Mouse (Mus musculus) MEL (cell line): ENCODE results near the gene Masp2. TPM values are rescaled to one million over a fixed set of nuclear protein-coding genes. Genes with fewer than 3 reads are reported as not detected.

Experiments used
- DNase-seq: peaks from one replicate; pipeline ENCODE4 v3.0.0; 2011; ENCODE audit warnings: low read depth, low spot score
- H3K27ac ChIP-seq: 2 replicates; pipeline ENCODE4 v1.5.1; 2012; ENCODE audit warnings: low read depth, mild to moderate bottlenecking, control low read depth, low read length, moderate library complexity; ENCODE audit not compliant: control insufficient read depth
- H3K27me3 ChIP-seq, 2 experiments: fragments of 150-350 bp in 1 of 2; sonication (generic) in 1 of 2; 2 replicates each; pipeline ENCODE4 v1.6.1; 2012; ENCODE audit warnings: low read length in 2 of 2, mild to moderate bottlenecking in 2 of 2, improper control_type of control experiment in 1 of 2, moderate library complexity in 1 of 2; ENCODE audit not compliant: insufficient read depth in 2 of 2, control insufficient read depth in 1 of 2
- H3K36me3 ChIP-seq, 2 experiments: 2 replicates each; pipeline ENCODE4 v1.6.1; 2012 to 2014; ENCODE audit warnings: low read length in 2 of 2, improper control_type of control experiment in 1 of 2, inconsistent platforms in 1 of 2, mild to moderate bottlenecking in 1 of 2; ENCODE audit not compliant: insufficient read depth in 2 of 2, control insufficient read depth in 1 of 2
- H3K4me1 ChIP-seq, 2 experiments: fragments of 150-350 bp in 1 of 2; sonication (generic) in 1 of 2; 2 replicates each; pipeline ENCODE4 v1.6.1; 2012; ENCODE audit warnings: low read length in 2 of 2, improper control_type of control experiment in 1 of 2, mild to moderate bottlenecking in 1 of 2; ENCODE audit not compliant: insufficient read depth in 2 of 2, control insufficient read depth in 1 of 2
- H3K4me3 ChIP-seq, 2 experiments: fragments of 150-350 bp in 1 of 2; sonication (generic) in 1 of 2; 2 replicates each; pipeline ENCODE4 v1.5.1; 2012; ENCODE audit warnings: low read depth in 2 of 2, low read length in 2 of 2, mild to moderate bottlenecking in 2 of 2, moderate library complexity in 2 of 2, control low read depth in 1 of 2, improper control_type of control experiment in 1 of 2; ENCODE audit not compliant: control insufficient read depth in 1 of 2, insufficient read depth in 1 of 2
- H3K79me2 ChIP-seq: 2 replicates; pipeline ENCODE4 v1.6.1; 2012; ENCODE audit warnings: mild to moderate bottlenecking, low read length, moderate library complexity; ENCODE audit not compliant: control insufficient read depth, poor library complexity, insufficient read depth
- H3K9ac ChIP-seq: 2 replicates; pipeline ENCODE4 v1.6.1; 2012; ENCODE audit warnings: low read depth, mild to moderate bottlenecking, control low read depth, low read length, moderate library complexity; ENCODE audit not compliant: control insufficient read depth, poor library complexity, severe bottlenecking
- H3K9me3 ChIP-seq: fragments of 150-350 bp; sonication (generic); replicated peaks from 2 replicates; pipeline ENCODE4 v1.6.1; 2012; ENCODE audit warnings: mild to moderate bottlenecking, low read length, improper control_type of control experiment, moderate library complexity; ENCODE audit not compliant: insufficient read depth
- BHLHE40 ChIP-seq: IDR thresholded peaks from 2 replicates; pipeline ENCODE4 v1.6.1; 2012; ENCODE audit warnings: low read depth, mild to moderate bottlenecking, inconsistent platforms, low read length, improper control_type of control experiment, borderline replicate concordance
- CHD2 ChIP-seq: IDR thresholded peaks from 2 replicates; pipeline ENCODE4 v1.6.1; 2011; ENCODE audit warnings: low read length, improper control_type of control experiment
- E2F4 ChIP-seq: IDR thresholded peaks from 2 replicates; pipeline ENCODE4 v1.6.1; 2011; ENCODE audit warnings: low read depth, low read length, improper control_type of control experiment, borderline replicate concordance
- ELF1 ChIP-seq: IDR thresholded peaks from 2 replicates; pipeline ENCODE4 v1.6.1; 2014; ENCODE audit warnings: low read depth, mild to moderate bottlenecking, inconsistent platforms, low read length, improper control_type of control experiment, moderate library complexity
- ETS1 ChIP-seq: IDR thresholded peaks from 2 replicates; pipeline ENCODE4 v1.6.1; 2012; ENCODE audit warnings: low read depth, mild to moderate bottlenecking, inconsistent platforms, low read length, improper control_type of control experiment, moderate library complexity
- GABPA ChIP-seq: IDR thresholded peaks from 2 replicates; pipeline ENCODE4 v1.6.1; 2012; ENCODE audit warnings: low read depth, mild to moderate bottlenecking, inconsistent platforms, low read length, improper control_type of control experiment, moderate library complexity
- HCFC1 ChIP-seq: IDR thresholded peaks from 2 replicates; pipeline ENCODE4 v1.6.1; 2012; ENCODE audit warnings: low read depth, mild to moderate bottlenecking, inconsistent platforms, low read length, improper control_type of control experiment, moderate library complexity
- JUND ChIP-seq: IDR thresholded peaks from 2 replicates; pipeline ENCODE4 v1.6.1; 2011; ENCODE audit warnings: low read depth, mild to moderate bottlenecking, improper control_type of control experiment, low read length
- KAT2A ChIP-seq: conservative IDR thresholded peaks from 2 replicates; pipeline ENCODE4 v1.6.1; 2012; ENCODE audit warnings: low read depth, low read length, improper control_type of control experiment, inconsistent platforms
- MAFK ChIP-seq: IDR thresholded peaks from 2 replicates; pipeline ENCODE4 v1.6.1; 2011; ENCODE audit warnings: low read depth, mild to moderate bottlenecking, low read length, improper control_type of control experiment, borderline replicate concordance
- MEF2A ChIP-seq: IDR thresholded peaks from 2 replicates; pipeline ENCODE4 v1.6.1; 2014; ENCODE audit warnings: low read depth, mild to moderate bottlenecking, inconsistent platforms, low read length, improper control_type of control experiment; ENCODE audit not compliant: poor library complexity, insufficient replicate concordance, severe bottlenecking; ENCODE audit errors: extremely low read depth
- MYB ChIP-seq: IDR thresholded peaks from 2 replicates; pipeline ENCODE4 v1.6.1; 2011; ENCODE audit warnings: mild to moderate bottlenecking, low read depth, low read length, improper control_type of control experiment
- RAD21 ChIP-seq: IDR thresholded peaks from 2 replicates; pipeline ENCODE4 v1.6.1; 2011; ENCODE audit warnings: mild to moderate bottlenecking, low read depth, low read length, improper control_type of control experiment
- RCOR1 ChIP-seq: IDR thresholded peaks from 2 replicates; pipeline ENCODE4 v1.6.1; 2012; ENCODE audit warnings: low read depth, mild to moderate bottlenecking, inconsistent platforms, low read length, improper control_type of control experiment
- SIN3A ChIP-seq: IDR thresholded peaks from 2 replicates; pipeline ENCODE4 v1.6.1; 2012; ENCODE audit warnings: low read length, improper control_type of control experiment, inconsistent platforms
- SMC3 ChIP-seq: IDR thresholded peaks from 2 replicates; pipeline ENCODE4 v1.6.1; 2011; ENCODE audit warnings: low read depth, low read length, improper control_type of control experiment
- TAL1 ChIP-seq: IDR thresholded peaks from 2 replicates; pipeline ENCODE4 v1.6.1; 2012; ENCODE audit warnings: mild to moderate bottlenecking, inconsistent platforms, low read length, moderate library complexity, mixed read lengths
- UBTF ChIP-seq: IDR thresholded peaks from 2 replicates; pipeline ENCODE4 v1.6.1; 2012; ENCODE audit warnings: low read depth, mild to moderate bottlenecking, inconsistent platforms, low read length, improper control_type of control experiment, moderate library complexity, borderline replicate concordance; ENCODE audit not compliant: insufficient read depth
- USF1 ChIP-seq: IDR thresholded peaks from 2 replicates; pipeline ENCODE4 v1.6.1; 2014; ENCODE audit warnings: low read depth, mild to moderate bottlenecking, inconsistent platforms, low read length, improper control_type of control experiment, moderate library complexity
- USF2 ChIP-seq, 2 experiments: IDR thresholded peaks; 2 replicates each; pipeline ENCODE4 v1.6.1; 2011 to 2012; ENCODE audit warnings: improper control_type of control experiment in 2 of 2, low read length in 2 of 2, borderline replicate concordance in 1 of 2, inconsistent platforms in 1 of 2, low read depth in 1 of 2, mild to moderate bottlenecking in 1 of 2; ENCODE audit not compliant: insufficient read depth in 1 of 2
- ZKSCAN1 ChIP-seq: IDR thresholded peaks from 2 replicates; pipeline ENCODE4 v1.6.1; 2012; ENCODE audit warnings: low read depth, mild to moderate bottlenecking, inconsistent platforms, low read length, improper control_type of control experiment, moderate library complexity
- ZMIZ1 ChIP-seq: IDR thresholded peaks from 2 replicates; pipeline ENCODE4 v1.6.1; 2012; ENCODE audit warnings: low read depth, mild to moderate bottlenecking, inconsistent platforms, low read length, improper control_type of control experiment, moderate library complexity
- polyA plus RNA-seq, 2 experiments: library from polyadenylated mRNA; stranded (reverse) in 1 of 2; unstranded in 1 of 2; fragments of >175 nt in 1 of 2; fragments of >200 nt in 1 of 2; gene quantifications; 2 replicates each; pipeline versions ENCODE4 v1.2.1 to v1.2.4; 2012; ENCODE audit warnings: low replicate concordance in 2 of 2, low read depth in 1 of 2; ENCODE audit not compliant: insufficient read length in 2 of 2, insufficient read depth in 1 of 2, missing spikeins in 1 of 2
- total RNA-seq: library from RNA; depleted of rRNA; stranded (reverse); fragments of 300-350 nt; gene quantifications from 2 replicates; pipeline ENCODE4 v1.2.3, GENCODE M21; 2012

Masp2 gene
- total and polyA plus RNA-seq, 3 experiments: 0.38 to 1.4 TPM; not detected in 1

DNA sequence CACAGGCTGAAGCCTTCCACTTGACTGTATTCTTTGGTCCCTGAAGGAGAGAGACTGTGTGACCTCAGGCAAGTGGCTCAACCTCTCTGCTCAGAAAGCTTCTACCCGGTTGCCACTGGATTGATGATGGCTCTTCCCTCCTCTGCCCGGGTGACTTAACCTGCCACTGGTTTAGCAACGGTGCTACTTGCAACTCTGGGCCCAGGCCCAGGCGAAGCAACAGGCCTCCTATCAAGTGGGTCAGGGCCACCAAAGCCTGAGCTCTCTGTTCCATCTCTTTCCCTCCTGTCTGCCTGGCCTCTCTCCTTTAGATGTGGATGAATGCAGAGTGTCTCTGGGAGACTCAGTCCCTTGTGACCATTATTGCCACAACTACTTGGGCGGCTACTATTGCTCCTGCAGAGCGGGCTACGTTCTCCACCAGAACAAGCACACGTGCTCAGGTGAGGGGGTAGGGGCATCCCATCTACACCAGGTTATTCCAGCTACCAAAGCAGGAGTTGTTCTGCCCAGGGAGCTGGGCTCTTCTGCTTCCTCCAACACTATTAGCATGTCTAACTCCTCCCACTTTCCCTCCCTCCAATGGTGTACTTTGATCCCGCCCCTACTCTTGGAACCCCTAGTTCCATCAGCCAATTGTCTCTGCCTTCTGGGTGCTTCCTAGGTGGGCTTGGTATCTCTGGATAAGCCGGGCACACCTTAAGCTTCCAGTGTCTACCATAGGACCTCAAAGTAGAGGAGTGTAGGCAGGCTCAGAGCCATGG, 1.2 kb downstream of the Masp2 start:
- TF ChIP-seq SMC3 (no peak), MAFK (no peak), USF1 (no peak), UBTF (no peak), MYB (no peak), GABPA (no peak), ZMIZ1 (no peak), RCOR1 (no peak), E2F4 (no peak), ZKSCAN1 (no peak), SIN3A (no peak), KAT2A (no peak), CHD2 (no peak), USF2 (IDR thresholded peaks at IDR 0.05; ENCODE audit: borderline replicate concordance in 1 of 2, insufficient read depth in 1 of 2, low read depth in 1 of 2, low read length in 2 of 2) (no peak), JUND (no peak), HCFC1 (no peak), BHLHE40 (no peak), ETS1 (no peak), ELF1 (no peak)
- DNase-seq: peak; percentile 48
- Histone ChIP-seq H3K36me3 (no peaks in the 10 kb centered on the region), H3K9ac (no peak overlapping the region), H3K4me3 (no peak overlapping the region), H3K9me3 (no peaks in the 10 kb centered on the region), H3K27me3 (no peaks in the 10 kb centered on the region), H3K4me1 (0 out of 4 replicates have a peak, but pooled peaks cover 0 to 3% of the 10 kb centered on the region in 2 experiments), H3K27ac (no peak overlapping the region), H3K79me2 (no peaks in the 10 kb centered on the region)

DNA sequence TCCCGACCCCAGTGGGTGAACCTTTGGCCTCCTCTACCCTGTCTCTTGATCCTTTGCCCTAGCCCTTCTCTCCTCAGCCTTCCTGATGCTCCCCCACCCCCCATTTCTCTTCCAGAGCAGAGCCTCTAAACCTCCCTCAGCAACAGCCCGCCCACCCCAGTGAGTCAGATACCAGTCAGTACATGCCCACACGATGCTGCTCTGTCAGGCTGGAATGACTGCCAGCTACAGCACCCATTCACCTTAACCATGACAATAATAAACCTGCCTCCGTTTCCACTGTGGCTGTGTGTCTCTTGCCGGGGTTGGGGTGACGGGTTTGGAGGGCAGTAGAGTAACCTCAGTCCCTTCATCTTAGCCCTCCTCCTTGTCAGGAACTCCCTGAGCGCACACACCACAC, 1.8 kb downstream of the Masp2 start:
- Histone ChIP-seq H3K4me3 (no peak overlapping the region), H3K36me3 (no peaks in the 10 kb centered on the region), H3K4me1 (0 out of 4 replicates have a peak, but pooled peaks cover 0 to 3% of the 10 kb centered on the region in 2 experiments), H3K27ac (no peak overlapping the region), H3K27me3 (no peaks in the 10 kb centered on the region), H3K9me3 (no peaks in the 10 kb centered on the region), H3K79me2 (no peaks in the 10 kb centered on the region), H3K9ac (no peak overlapping the region)
- TF ChIP-seq TAL1 (no peak), BHLHE40 (no peak), E2F4 (no peak), JUND (no peak), MEF2A (no peak), RAD21 (no peak), KAT2A (no peak), ETS1 (no peak), MAFK (no peak)
- no peak for DNase-seq
